Mouse (Mus musculus) inflammation-experienced regulatory T-cells, adult 6 months (primary cell): ENCODE results near the gene Gm12845. TPM values are rescaled to one million over a fixed set of nuclear protein-coding genes. Genes with fewer than 3 reads are reported as not detected.
"Not testable (repeated sequence)": the region's sequence is repeated elsewhere in the genome, so short reads cannot be mapped to it uniquely, and the experiment has no call there.

Experiments
- ATAC-seq: one replicate; pipeline ENCODE4 v1.8.0; 2017
- polyA plus RNA-seq, 3 experiments: library from polyadenylated mRNA; unstranded; fragments of 100-300 nt; shearing (Covaris generic); gene quantifications; one replicate each; pipeline ENCODE4 v1.2.1; 2017

The Gm12845 gene
- polyA plus RNA-seq, result not detected

- no peak for ATAC-seq
Observed at GRCm38 (mm10) chr4:117724112-117724511, at the start of gene Gm12845. Gene Gm12845, plus strand, starts transcription at chr4:117724412.

- ATAC-seq, result peak; percentile 68
Observed at GRCm38 (mm10) chr4:117676903-117677302, 47.3 kb upstream of the Gm12845 start.

DNA sequence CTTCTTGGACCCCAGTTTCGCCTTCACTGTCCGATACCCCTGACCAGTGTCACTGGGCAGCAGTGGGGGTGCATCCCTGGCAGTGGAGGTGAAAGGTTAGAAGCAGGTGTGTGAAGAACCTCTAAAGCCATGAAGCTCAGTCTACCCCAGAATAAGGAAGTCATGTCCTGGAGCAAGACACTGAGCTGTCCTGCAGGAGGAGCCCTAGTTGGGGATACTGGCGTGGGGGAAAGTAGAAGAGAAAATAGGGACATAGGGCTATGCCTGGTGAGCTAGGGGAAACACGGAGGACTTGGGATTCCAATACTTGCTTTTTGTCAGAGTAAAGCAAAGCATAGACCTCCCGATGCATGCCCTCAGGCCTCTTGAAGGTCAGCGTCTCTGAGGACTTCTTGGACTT, 43.2 kb upstream of the Gm12845 start:
- no peak for ATAC-seq

DNA sequence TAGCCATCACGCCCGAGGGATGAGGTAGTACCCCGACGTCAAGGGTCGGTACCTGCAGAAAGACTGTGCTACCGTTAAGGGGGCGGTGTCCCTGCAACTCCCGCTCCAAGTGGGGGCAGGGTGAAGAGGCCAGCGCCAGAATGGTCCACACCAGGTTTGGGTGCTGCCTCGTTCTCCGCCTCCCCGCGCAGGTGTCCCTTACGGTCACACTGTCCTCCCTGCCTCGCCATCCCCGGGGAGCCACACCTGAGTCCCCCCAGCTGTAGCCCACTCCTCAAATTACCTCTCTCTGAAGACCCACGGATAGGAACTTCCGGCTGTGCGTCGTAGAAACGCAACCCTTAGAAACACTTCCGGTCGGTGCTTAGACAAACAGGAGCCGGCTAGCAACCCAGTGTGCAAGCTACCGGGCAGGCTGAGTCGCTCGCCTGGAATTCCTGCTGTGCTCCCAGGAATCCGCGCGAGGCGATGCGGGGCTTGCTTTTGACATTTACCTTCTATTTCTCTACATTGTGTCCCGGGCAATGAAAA, 42.2 kb upstream of the Gm12845 start, which contains the start of gene Dmap1:
Gene Dmap1 (minus strand): TSS at position 343 of the 531 bp plus-strand sequence.
- ATAC-seq, result peak; percentile 94

DNA sequence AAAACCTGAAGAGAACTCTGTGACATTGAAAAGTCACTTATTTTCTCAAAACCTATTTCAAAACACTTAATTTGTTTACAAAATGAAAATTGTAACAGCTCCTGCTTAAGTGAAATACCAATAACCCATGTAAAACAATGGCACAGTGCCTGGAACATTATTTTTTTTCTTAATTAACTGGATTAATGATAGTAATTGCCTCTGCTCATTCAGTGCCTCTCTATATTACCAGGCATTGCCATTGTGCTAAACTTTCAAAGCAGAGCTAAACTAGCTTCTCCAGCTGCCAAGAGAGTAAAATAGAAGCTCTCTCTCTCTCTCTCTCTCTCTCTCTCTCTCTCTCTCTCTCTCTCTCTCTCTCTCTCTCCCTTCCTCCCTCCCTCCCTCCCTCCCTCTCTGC, 41.7 kb upstream of the Gm12845 start:
- no peak for ATAC-seq

DNA sequence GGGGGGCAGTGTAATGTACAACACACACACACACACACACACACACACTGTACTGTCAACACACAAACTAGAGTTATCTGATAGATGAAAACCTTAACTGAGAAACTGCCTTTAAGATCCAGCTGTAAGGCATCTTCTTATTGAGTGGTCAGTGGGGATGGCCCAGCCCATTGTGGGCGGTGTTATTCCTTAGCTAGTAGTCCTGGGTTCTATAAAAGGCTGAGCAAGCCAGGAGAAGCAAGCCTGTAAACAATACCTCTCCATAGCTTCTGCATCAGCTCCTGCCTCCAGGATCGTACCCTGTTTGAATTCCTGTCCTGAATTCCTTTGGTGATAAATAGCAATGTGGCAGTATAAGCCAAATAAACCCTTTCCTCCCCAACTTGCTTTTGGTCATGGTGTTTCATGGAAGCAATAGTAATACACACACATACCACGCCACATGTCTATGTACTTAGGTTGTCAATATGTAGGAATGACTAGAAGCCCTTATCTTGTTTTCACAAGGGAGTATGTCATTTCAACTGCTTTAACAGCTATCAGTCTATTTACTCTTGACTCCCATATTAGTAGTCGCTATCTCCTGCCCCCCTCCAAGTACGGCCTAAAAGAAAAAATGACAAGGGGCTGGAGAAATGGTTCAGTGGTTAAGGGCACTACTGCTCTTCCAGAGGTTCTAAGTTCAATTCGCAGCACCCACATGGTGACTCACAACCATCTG, 41.0 kb upstream of the Gm12845 start:
- no peak for ATAC-seq

- no peak for ATAC-seq
Observed at GRCm38 (mm10) chr4:117686354-117686753, 37.9 kb upstream of the Gm12845 start.

GRCm38 (mm10) chr4:117705361-117705760, 18.9 kb upstream of the Gm12845 start:
- no peak for ATAC-seq

DNA sequence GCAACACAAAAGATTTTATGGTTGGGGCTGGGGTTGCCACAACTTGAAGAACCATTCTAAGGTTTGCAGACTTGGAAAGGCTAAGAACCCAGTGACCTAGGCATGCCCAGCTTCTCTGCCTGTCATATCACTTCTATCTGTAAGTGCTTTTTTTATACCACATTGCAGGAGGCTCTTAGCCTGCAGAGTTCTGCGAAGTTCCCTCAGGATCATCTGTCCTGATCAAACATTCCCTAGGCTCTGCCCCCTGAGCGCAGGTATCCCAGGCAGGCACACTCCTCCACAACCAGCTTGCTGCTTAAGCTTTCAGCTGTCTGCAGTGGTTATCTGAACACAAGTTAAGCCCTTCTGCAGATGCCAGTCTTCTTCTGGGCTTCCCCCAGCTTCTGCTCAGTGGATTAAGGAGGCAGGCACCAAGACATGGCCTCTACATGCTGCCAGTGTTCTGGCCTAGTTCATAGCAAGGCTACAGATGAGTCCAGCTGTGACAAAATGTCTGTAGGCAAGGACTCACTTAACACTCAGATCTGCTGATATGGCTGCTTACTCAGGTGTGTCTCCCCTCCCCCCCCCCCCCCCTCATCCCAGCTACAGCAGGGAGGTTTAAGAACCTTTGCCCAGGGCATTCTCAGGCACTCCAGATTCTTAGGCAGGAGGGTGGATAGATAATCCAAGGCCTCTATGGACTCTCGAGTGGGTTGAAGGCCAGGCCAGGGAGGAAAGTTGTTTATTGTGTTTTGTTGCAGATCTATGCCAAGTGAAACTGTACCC, 15.2 kb upstream of the Gm12845 start:
- no peak for ATAC-seq

GRCm38 (mm10) chr4:117712314-117712713, 11.9 kb upstream of the Gm12845 start:
- ATAC-seq, result no peak

DNA sequence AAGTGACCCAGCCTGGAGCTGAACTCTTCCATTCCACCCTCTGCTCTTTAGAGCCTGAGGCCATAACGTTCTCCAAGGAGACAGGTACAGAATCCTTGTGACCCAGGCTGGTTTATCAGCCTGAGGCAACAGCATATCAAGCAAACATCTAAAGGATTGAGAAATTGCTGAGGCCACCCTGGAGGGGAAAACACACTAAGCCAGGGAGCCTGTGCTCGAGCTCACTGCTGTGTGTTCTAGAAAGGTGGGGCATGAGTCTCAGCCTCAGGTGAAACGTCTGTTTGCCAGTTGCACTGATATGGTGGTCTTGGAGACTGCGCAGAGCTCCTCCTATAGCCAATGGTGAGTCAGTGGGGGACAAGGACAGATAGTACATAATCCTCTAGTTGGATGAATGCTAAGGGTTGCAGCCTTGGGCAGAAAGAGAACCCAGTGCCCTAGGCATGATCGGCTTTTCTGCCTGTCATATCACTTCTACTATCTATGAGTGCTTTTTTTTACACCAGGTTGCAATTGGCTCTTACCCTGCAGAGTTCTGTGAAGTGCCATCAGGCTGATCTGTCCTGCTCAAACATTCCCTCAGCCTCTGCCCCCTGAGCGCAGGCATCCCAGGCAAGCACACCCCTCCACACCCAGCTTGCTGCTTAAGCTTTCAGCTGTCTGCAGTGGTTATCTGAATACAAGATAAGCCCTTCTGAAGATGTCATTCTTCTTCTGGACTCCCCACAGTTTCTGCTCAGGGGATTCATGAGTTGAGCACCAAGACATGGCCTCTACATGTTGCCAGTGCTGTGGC, 10.7 kb upstream of the Gm12845 start:
- ATAC-seq, result no peak

DNA sequence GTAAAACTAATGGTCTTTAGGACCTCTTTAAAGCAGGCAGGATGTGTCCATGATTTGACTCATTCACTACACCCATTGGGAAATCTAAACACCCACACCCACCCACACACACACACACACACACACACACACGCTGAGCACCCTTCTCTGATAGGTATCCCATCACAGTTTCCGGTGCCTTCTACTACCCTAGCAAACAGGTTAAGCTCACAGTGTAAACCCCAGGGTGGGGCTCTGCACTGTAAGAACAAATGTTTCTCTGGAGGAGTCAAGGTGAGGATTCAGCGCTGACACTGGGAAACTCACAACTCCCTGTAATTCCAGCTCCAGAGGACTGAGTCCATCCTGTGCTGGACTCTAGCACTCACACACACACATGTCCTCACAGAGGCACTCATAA, 7.7 kb downstream of the Gm12845 start:
- no peak for ATAC-seq

- ATAC-seq, result no peak
Observed at GRCm38 (mm10) chr4:117737559-117737958, 13.3 kb downstream of the Gm12845 start.

DNA sequence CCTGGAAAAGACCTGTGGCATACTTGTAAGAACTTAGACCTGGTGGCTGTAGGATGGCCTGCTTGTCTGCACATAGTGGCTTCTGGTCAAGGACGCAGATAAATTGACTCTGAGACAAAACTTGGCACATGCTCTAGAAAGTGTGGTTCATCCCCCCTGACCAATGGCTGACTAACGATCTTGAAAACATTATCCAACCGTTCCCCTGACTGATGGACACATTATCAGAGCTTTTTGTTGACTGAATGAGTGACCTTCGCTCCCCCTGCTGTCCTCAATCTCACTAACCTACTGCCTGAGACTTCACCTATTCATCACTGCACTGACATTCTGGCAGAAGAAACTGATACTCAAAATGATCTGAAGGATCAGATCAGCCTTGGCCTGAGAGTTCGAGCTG, 28.3 kb downstream of the Gm12845 start:
- not testable (repeated sequence) for ATAC-seq

DNA sequence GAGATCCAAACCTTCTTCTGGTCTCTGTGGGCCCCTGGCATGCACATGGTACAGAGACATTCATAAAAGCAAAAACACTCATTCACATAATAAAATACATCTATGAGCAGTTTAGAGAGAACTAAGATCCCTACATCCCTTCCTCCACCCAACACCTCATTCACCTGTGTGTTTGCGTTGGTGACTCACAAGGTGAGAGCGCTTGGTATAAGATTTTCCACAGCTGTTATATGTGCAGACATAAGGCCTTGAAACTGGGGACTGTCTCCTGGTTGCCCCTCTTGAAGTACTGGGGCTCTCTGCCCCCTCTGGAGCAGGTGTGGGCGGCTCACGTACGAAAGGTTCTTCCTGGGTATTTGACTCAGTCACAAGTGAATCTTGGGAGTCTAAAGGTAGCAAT, 35.9 kb downstream of the Gm12845 start:
- ATAC-seq, result no peak

- no peak for ATAC-seq
Observed at GRCm38 (mm10) chr4:117765416-117765815, 41.2 kb downstream of the Gm12845 start, which contains the start of gene Klf17. Gene Klf17, minus strand, starts transcription at chr4:117765648.

GRCm38 (mm10) chr4:117770935-117771334, 46.7 kb downstream of the Gm12845 start:
- ATAC-seq, result no peak

DNA sequence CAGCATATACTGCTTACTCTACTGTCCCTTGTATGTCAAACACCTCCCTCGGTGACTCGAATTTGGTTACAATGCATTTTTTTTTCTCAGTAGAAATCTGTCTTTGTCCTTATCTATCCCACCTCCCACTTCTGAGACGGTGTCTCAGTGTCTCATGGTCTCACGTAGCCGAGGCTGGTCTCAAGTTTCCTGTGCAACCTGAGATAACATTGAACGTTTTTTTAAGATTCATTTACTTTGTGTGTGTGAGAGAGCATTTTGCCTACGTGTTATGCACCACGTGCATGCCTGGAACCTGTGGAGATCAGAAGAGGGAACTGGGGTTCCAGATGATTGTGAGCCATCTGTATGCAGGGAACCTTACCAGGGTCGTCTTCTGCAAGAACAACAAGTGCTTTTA, 48.7 kb downstream of the Gm12845 start:
- no peak for ATAC-seq
